Comparison of ENCODE assay signal across 12 mouse cellular contexts in genomic region chr5:148389007-148389970, GRCm38 (mm10). TPM values are rescaled to one million over a fixed set of nuclear protein-coding genes. Genes with fewer than 3 reads are reported as not detected.
DNase-seq lines count a peak whose midpoint lies in the region; ATAC-seq lines count a peak whose summit lies in the region.
"Had no signal": no experiment of that assay in that cellular context is flagged by ENCODE, and none has a peak within 500 bp of the region (broad histone marks: within the 10 kb centered on the region; RNA-seq: fewer than 3 reads in every experiment).

No protein-coding gene starts in this region.

- no peak overlapping the region for H3K9ac ChIP-seq in hindbrain, embryonic 16.5 days (ENCODE audit: low read depth, low read length)
- H3K9ac ChIP-seq in hindbrain, embryonic 13.5 days = no peak overlapping the region
- no peak overlapping the region for H3K9ac ChIP-seq in hindbrain, embryonic 14.5 days

- DNase-seq in MEL-GATA-1-ER (ENCODE audit: extremely low read depth, low read depth) (peak; percentile 76), liver (peak; percentile 66)
- DNase-seq in spleen, adult 18-20 months = peak; percentile 17 to 21
- DNase-seq in lung, postnatal 25 days (ENCODE audit: low spot score) = no peak
- DNase-seq in ovary, postnatal 14 days (ENCODE audit: low spot score) = no peak
- DNase-seq in hindbrain, embryonic 14.5 days (ENCODE audit: low spot score) = no peak
- DNase-seq: gastrocnemius, postnatal 36 days; heart, postnatal 4 days; kidney, adult 18-20 months; lung, postnatal 4 days had no signal

- no peaks in the 10 kb centered on the region for H3K27me3 ChIP-seq in hindbrain, embryonic 16.5 days (replicated peaks; ENCODE audit: control insufficient read depth, insufficient read depth, low read length)
- no peaks in the 10 kb centered on the region for H3K27me3 ChIP-seq in hindbrain, embryonic 13.5 days
- no peaks in the 10 kb centered on the region for H3K27me3 ChIP-seq in hindbrain, embryonic 14.5 days (ENCODE audit: control insufficient read depth, insufficient read depth, low read length)

- no peak overlapping the region for H3K27ac ChIP-seq in hindbrain, embryonic 16.5 days (ENCODE audit: low read depth, low read length)
- H3K27ac ChIP-seq in hindbrain, embryonic 13.5 days = no peak overlapping the region
- no peak overlapping the region for H3K27ac ChIP-seq in hindbrain, embryonic 14.5 days

- H3K36me3 ChIP-seq in hindbrain, embryonic 16.5 days (ENCODE audit: control insufficient read depth, insufficient read depth, low read length) = no peaks in the 10 kb centered on the region
- H3K36me3 ChIP-seq in hindbrain, embryonic 13.5 days = no peaks in the 10 kb centered on the region
- no peaks in the 10 kb centered on the region for H3K36me3 ChIP-seq in hindbrain, embryonic 14.5 days (replicated peaks; ENCODE audit: control insufficient read depth, insufficient read depth)

- ATAC-seq in hindbrain, embryonic 16.5 days = no peak
- ATAC-seq in hindbrain, embryonic 13.5 days (ENCODE audit: low FRiP score) = no peak
- ATAC-seq in hindbrain, embryonic 14.5 days (ENCODE audit: low FRiP score) = no peak

- no peak overlapping the region for H3K4me3 ChIP-seq in hindbrain, embryonic 16.5 days (ENCODE audit: low read length)
- no peak overlapping the region for H3K4me3 ChIP-seq in hindbrain, embryonic 13.5 days
- H3K4me3 ChIP-seq in hindbrain, embryonic 14.5 days (replicated peaks; ENCODE audit: low read length) = no peak overlapping the region

- H3K4me2 ChIP-seq in hindbrain, embryonic 16.5 days (ENCODE audit: low read length) = peak overlapping the region; percentile 5; the same call in 1 of the 2 replicates
- H3K4me2 ChIP-seq in hindbrain, embryonic 13.5 days = no peak overlapping the region
- H3K4me2 ChIP-seq in hindbrain, embryonic 14.5 days (replicated peaks) = no peak overlapping the region

- H3K9me3 ChIP-seq in hindbrain, embryonic 16.5 days (ENCODE audit: control insufficient read depth, low read length) = no peaks in the 10 kb centered on the region
- no peaks in the 10 kb centered on the region for H3K9me3 ChIP-seq in hindbrain, embryonic 13.5 days
- H3K9me3 ChIP-seq in hindbrain, embryonic 14.5 days (ENCODE audit: control insufficient read depth, low read length) = no peaks in the 10 kb centered on the region

- WGBS in hindbrain, embryonic 16.5 days = 93% methylated on average over 15 of the region's 15 CpGs
- WGBS in hindbrain, embryonic 13.5 days = 95% methylated on average over 15 of the region's 15 CpGs
- WGBS in hindbrain, embryonic 14.5 days = 93% methylated on average over 15 of the region's 15 CpGs

- peaks cover 4% of the 10 kb centered on the region for H3K4me1 ChIP-seq in hindbrain, embryonic 16.5 days (ENCODE audit: control insufficient read depth, insufficient read depth, low read depth, low read length)
- H3K4me1 ChIP-seq in hindbrain, embryonic 13.5 days (replicated peaks) = peaks cover 11% of the 10 kb centered on the region; the same call in 1 of the 2 replicates
- 0 out of 2 replicates have a peak, but pooled peaks cover 3% of the 10 kb centered on the region for H3K4me1 ChIP-seq in hindbrain, embryonic 14.5 days (replicated peaks; ENCODE audit: control insufficient read depth, insufficient read depth, low read length)

RNA-seq across cellular contexts. Expression of gene Slc7a1, which starts 10.4 kb away (rescaled TPM):
- polyA plus RNA-seq in hindbrain, embryonic 16.5 days (2015; fragmentation: Nextera tagmentation; extraction: Ambion mirVana) = 39.0 and 48.5 TPM in 2 replicates
- polyA plus RNA-seq in hindbrain, embryonic 13.5 days (2015; fragmentation: Nextera tagmentation; extraction: Ambion mirVana) = 29.6 and 31.3 TPM in 2 replicates
- 58.4 and 59.0 TPM in 2 replicates for polyA plus RNA-seq in hindbrain, embryonic 14.5 days (2014; fragmentation: Nextera tagmentation; extraction: Ambion mirVana)

Comparison
In these comparisons a context has a peak if more than half of its experiments do, and no peak if none do; other contexts are left out.
1. DNase-seq: peak in MEL-GATA-1-ER (single experiment), liver (single experiment) and spleen, adult 18-20 months (2 of 2); none in lung, postnatal 25 days (single experiment), ovary, postnatal 14 days (single experiment) and hindbrain, embryonic 14.5 days (single experiment).